Mouse (Mus musculus): ENCODE measurements around the gene Cdca4.
"Not testable (repeated sequence)": the region's sequence is repeated elsewhere in the genome, so short reads cannot be mapped to it uniquely, and the experiment has no call there.

The Cdca4 gene

DNA sequence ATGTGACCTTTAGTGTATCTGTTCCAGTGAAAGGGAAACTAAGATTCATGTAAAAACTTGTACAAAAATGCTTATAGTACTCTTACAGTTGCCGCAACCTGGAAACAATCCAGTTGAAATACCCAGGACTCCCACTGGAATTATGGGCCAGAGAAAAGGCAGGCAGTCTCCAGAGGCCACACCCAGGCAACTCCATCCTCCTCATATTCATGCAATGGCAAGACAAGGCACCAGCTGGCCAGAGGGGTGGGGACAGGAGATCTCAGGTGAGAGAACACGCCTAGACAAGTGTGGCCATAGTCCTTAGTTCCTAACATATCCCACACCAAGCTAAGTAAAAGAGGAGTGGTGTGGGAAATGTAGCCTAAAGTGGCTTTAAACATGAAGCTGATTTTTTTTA is 6.5 kb downstream of the Cdca4 start:
- no peak for DNase-seq (ENCODE audit: low spot score)

DNA sequence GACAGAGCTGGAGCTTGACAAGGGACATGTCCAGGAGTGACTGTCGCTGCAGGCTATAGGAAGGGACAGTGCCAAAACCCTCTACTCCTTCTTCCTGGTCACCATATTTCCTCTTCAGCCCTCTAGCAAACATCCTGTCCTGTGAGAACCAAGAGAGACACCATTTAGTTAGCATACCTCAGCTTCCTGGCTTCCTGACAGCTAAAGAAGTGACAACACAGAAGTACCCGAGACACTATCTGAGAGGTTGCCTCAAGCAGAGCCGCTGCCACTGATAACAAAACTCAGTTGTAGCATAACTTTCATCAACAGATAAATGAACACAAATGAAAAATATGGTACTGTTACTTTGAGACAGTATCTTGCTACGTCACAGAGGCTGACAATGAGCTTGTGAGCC is 7.2 kb downstream of the Cdca4 start:
- DNase-seq (ENCODE audit: low spot score): no peak

DNA sequence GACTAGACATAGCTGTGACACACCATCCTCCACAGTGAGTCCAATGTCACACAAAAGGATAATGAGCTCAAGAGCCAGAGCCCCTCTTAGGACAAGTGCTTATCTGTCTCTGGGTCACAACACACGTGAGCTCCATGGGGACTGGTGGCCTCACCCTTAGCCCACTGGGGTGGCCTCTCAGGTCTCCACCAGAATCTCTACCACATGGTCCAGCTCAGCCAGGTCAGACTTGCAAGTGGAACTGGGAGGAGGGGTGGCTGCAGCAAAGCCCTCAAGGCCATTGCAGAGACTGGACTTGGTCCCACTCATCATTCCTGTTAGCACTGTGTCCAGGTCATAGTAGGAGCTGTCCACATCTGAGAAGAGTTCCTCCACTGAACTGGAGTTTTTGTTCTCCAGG is 8.0 kb downstream of the Cdca4 start:
- DNase-seq (ENCODE audit: low spot score): no peak

- no peak for DNase-seq (ENCODE audit: low spot score)
Measured at GRCm38 (mm10) chr12:112820401-112820999, 8.7 kb downstream of the Cdca4 start.

- DNase-seq (ENCODE audit: low spot score): no peak
Measured at GRCm38 (mm10) chr12:112819057-112819662, 10.1 kb downstream of the Cdca4 start.

GRCm38 (mm10) chr12:112816866-112817265 is 12.4 kb downstream of the Cdca4 start:
- not testable (repeated sequence) for DNase-seq (ENCODE audit: low spot score)

DNA sequence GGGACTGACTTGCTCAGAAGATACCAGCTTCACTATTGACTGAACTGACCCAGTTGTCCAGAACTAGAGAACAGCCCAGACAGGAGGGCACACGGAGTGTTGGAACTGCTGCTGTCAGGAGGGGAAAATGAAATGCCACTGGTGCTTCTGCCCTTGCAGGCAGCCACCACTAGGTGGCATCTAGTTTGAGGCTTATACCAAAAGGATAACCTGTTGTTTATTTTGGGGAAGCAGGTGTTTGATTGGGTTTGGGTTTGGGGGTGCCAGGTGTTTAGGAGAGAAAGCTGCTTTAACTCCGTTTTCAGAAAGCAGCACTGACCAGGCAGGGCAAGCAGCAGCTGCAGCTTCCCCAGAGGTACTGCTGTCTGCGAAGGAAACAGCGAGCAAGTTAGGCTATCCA is 12.9 kb downstream of the Cdca4 start:
- DNase-seq (ENCODE audit: low spot score): no peak

DNA sequence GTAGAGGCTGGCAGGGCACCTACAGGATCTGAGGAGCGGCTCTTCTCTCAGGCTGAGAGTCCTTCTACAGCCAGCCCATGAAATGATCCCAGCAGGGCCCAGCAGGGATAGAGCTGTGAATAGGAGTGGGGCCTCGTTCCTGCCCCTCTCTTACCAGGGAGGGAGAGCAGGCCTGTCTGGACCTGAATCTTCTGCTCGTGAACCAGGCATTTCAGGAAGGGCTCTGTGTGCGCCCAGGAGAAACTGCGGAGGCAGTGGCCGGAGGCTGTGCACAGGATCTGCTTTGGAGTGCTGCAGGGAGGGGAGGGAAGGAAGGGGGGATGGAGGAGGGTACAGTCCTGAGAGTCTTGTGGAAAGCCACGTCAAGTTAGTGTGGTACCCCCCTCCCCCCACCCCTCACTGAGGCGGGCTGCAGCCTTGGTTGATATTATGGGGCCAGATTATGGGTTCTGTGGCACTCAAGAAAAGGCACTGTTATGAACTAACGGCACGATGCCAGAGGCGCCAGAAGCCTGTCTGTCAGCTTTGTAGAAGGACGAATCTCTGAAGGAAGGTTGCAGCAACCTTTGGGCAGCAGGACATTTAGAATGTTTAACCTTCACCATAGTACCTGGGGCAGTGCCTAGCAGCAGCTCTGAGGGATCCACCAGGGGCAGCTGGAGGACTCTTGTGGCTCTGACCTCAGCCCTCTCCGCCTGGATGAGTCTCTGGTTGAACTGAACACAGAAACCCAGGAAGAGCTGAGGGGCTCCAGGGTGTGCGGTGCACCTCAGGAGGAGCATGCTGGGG is 14.3 kb downstream of the Cdca4 start:
- DNase-seq (ENCODE audit: low spot score): no peak

- DNase-seq (ENCODE audit: low spot score): no peak
Measured at GRCm38 (mm10) chr12:112813370-112813769, 15.9 kb downstream of the Cdca4 start.

DNA sequence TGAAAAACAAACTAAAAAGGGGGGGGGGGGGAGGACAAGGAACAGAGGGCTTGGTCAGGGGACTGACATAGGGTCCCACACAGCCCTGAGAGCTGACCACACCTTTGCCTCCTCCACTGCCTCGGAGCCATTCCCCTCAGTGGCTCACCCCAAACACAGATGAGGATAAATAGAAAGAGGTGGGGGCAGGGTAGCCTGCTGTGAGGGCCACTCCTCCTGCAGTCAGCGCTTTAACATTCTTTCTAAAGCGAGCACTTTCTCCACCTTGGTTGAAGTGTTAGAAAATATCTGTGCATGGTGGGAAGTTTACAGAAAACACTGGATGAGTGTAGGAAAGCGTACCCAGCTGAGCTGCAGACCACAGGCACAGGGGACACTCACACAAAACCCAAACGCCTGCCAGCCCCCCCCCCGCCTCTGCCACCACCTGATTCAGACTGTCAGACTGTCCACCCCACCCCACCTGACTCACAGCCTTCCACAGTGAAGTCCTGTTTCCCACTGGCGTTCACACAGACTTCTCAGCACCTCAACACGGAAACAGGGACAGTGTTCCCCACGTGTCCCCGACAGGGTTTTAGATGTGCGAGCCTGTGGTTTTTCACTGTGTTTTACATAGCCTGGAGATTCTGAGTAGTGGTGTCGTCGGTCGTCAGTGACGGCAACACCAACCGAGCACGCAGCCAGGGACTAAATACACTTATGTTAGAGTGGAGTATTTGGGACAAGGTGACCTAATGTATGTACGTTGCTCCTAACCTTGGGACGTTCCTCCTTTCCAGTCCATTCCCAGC is 18.9 kb downstream of the Cdca4 start:
- DNase-seq (ENCODE audit: low spot score): no peak

DNA sequence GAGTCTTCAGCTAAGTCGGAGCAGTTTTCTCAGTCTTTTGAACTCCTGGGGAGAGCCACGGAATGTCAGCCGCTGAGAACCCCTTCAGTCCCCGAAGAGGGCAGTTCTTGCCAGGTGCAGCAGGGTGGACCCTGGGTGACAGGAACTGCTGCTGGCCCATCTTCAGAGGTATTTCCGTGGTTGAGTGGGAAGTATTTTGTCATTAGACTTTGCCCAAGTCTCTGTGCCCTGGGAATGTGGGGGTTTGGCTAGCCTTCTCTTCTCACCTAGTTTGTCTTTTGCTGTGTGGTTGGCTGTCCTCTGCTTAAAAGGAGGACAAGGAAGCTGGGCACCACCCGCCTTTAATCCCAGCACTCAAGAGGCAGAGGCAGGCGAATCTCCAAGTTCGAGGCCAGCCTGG is 19.6 kb downstream of the Cdca4 start:
- no peak for DNase-seq (ENCODE audit: low spot score)

DNA sequence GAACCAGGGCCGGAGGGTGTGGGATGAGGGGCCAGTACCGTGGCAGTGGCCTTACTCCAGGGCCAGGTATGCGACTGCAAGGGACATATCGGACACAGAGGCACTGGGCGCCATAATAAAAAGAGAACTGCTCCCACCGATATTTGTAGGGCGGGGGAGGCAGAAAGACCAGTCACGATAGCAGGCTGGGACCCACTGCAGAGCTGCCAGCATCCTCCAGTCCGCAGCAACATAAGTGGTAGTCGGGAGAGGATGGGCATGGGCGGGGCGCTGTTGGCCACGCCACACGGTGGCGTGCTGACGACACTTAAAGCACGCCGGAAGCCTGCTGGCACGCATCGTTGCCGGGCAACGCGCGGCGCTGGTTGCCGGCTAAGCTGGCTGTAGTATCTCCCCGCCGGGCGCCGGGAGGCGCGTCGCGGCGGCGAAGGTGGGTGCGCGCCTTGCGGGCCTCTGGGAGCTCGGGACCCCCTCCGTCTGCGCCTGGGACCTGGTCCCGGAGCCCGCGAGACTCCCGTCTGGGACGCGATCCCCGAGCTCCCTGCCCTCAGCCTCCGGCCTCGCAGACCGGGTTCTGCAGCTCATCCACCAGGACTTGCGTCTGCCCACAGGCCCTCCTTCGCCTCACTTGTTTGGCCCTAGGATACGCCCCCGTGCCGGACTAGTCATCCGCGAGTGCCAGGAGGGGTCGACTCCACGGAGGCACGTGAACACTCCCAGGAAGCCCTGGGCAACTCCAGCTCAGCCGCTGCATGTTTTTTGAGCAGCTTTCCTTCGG is 20.4 kb downstream of the Cdca4 start, which contains the start of gene Clba1:
TSS of gene Clba1 (plus strand) at position 351 of the 778 bp plus-strand sequence.
- DNase-seq (ENCODE audit: low spot score): peak; percentile 66

DNA sequence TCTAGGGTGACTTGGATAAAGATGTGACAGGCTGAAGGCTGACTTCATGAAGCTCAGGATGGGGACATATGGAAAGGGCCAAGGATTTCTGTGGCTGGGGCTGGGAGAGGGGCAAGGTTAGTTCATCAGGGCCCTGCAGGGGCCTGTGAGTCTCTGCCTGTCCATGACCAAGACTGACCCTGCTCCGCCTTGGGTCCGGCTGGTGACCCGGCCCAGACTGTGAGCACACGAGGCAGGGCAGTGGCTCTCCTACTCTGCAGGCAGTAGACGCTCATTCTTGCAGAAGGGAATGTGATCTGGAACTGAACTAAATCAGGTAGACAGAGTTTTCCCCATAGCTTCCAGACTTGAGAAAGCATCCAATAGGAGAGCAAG is 21.0 kb downstream of the Cdca4 start:
- DNase-seq (ENCODE audit: low spot score): no peak

GRCm38 (mm10) chr12:112807796-112808195 is 21.4 kb downstream of the Cdca4 start:
- no peak for DNase-seq (ENCODE audit: low spot score)

- DNase-seq (ENCODE audit: low spot score): no peak
Measured at GRCm38 (mm10) chr12:112806044-112806443, 23.2 kb downstream of the Cdca4 start.

DNA sequence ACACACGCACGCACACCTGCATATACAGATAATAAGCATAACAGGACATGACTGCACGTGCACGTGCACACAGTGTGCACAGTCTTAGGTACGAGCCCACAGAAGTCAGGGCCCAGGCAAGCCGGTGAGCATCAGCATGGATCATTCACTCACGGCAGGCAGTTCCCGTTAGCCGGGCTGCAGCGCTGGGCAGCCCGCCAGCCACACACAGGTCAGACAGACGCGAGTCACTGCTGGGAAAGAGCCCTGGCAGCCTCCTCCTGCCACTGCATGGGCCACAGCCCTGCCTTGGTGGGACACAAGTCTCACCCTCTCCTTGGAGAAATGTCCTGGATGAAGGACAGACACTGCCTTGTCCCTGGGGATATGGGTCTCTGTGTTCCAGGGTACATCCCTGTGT is 25.2 kb downstream of the Cdca4 start:
- no peak for DNase-seq (ENCODE audit: low spot score)

DNA sequence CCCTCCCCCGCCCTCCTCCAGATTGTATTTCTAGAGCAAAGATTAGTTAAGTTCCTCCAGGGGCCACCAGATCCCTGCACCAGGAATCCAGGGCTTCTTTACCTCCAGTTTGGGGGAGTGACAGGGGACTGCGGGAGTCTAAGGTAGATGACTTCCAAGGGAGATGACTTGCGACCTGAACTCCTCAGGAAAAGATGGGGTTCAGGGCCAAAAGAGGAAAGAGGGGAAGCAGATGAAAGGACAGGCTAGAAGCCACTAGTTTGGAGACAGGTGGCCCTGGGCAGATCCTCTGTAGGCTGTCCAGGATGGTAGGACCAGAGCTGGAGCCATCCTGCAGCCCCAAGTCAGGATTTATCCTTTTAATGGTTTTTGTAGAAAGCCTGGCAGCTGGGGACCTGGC is 26.3 kb downstream of the Cdca4 start:
- no peak for DNase-seq (ENCODE audit: low spot score)

DNA sequence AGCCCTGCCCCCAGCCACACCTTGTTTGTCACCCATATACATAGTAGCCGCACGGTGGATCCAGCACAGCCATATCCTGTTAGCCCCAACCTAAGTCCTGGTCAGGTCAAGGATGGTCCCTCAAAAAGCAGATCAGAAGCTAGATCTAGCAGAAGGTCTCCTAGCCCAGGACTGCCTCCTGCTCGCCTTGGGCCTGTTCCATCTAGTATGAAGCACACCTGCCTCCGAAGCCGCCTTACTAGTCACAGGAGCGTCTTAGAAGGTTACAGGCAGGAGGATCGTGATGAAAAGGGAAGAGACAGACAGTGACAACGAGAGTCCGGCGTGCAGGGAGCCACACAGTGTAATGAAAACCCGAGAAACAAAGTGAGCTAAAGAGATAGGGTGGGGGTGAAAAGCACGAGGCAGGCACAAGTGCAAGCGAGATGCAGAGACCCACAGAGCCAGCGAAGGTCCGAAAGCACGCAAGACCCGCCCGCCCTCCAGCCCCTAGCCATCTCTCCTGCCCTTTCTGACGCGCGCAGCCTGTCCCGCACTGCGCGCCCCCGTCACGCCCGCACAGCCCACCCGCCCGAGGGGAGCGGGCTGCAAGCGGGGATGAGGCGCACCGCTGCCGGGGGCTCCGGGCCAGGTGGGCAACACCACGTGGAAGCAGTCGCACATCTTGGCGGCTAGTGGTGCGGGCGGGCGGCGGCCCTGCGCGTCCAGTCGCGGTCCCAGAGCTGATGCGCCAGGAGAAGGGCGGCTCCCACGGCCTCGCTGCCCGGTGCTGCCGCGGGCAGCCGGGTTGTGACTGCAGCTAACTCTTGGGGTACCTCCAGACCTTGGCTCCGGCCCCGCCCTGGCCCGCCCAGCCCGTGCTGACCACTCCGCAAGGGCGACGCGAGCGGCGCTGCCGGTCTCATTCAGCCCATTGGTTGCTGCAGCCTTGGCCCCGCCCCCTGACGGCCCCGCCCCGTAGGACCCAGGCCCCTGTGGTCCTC is 27.1 kb downstream of the Cdca4 start, which contains the start of gene Ahnak2:
TSS of gene Ahnak2 (minus strand) at position 794 of the 983 bp plus-strand sequence.
- no peak for DNase-seq (ENCODE audit: low spot score)

- no peak for DNase-seq (ENCODE audit: low spot score)
Measured at GRCm38 (mm10) chr12:112800476-112800875, 28.7 kb downstream of the Cdca4 start.

DNA sequence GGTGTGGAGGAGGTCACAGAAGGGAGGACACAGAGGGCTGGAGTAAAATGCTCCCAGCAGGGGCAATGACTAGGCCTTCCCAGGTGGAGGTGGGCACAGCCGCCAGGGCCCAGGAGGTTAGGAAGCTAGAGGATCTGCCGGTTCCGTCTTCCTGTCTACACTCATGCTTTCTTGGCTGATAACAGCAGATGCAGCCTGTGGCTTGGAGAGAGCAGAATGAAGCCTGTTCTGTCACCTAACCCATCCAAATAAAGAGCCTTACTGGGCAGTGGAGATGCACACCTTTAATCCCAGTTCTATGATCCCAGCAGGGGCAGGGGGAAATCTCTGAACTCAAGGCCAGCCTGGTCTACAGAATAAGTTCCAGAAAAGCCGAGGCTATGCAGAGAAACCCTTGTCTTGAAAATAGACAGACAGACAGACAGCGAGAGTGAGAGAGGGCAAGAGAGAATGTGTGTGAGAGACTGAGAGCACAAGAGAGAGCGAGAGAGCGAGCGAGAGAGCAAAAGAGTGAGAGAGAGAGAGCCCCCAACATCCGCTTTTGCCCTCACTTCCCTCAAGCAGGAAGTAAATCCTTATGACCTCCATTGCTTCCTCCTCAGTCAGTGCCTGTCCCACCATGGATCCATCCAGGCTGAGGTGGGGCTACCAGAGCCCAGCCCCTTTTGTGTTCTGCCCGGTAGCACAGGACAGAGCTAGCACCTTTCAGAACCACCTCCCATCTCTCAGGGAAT is 29.8 kb downstream of the Cdca4 start:
- no peak for DNase-seq (ENCODE audit: low spot score)
